Mouse (Mus musculus) MEL (cell line): ENCODE measurements around the gene 4930522L14Rik. TPM values are rescaled to one million over a fixed set of nuclear protein-coding genes. Genes with fewer than 3 reads are reported as not detected.
"Not testable (repeated sequence)": the region's sequence is repeated elsewhere in the genome, so short reads cannot be mapped to it uniquely, and the experiment has no call there.

Experiments
- DNase-seq: peaks from one replicate; pipeline ENCODE4 v3.0.0; 2011; ENCODE audit warnings: low read depth, low spot score
- H3K27ac ChIP-seq: 2 replicates; pipeline ENCODE4 v1.5.1; 2012; ENCODE audit warnings: low read depth, mild to moderate bottlenecking, control low read depth, low read length, moderate library complexity; ENCODE audit not compliant: control insufficient read depth
- H3K27me3 ChIP-seq, 2 experiments: fragments of 150-350 bp in 1 of 2; sonication (generic) in 1 of 2; 2 replicates each; pipeline ENCODE4 v1.6.1; 2012; ENCODE audit warnings: low read length in 2 of 2, mild to moderate bottlenecking in 2 of 2, improper control_type of control experiment in 1 of 2, moderate library complexity in 1 of 2; ENCODE audit not compliant: insufficient read depth in 2 of 2, control insufficient read depth in 1 of 2
- H3K36me3 ChIP-seq, 2 experiments: 2 replicates each; pipeline ENCODE4 v1.6.1; 2012 to 2014; ENCODE audit warnings: low read length in 2 of 2, improper control_type of control experiment in 1 of 2, inconsistent platforms in 1 of 2, mild to moderate bottlenecking in 1 of 2; ENCODE audit not compliant: insufficient read depth in 2 of 2, control insufficient read depth in 1 of 2
- H3K4me1 ChIP-seq, 2 experiments: fragments of 150-350 bp in 1 of 2; sonication (generic) in 1 of 2; 2 replicates each; pipeline ENCODE4 v1.6.1; 2012; ENCODE audit warnings: low read length in 2 of 2, improper control_type of control experiment in 1 of 2, mild to moderate bottlenecking in 1 of 2; ENCODE audit not compliant: insufficient read depth in 2 of 2, control insufficient read depth in 1 of 2
- H3K4me3 ChIP-seq, 2 experiments: fragments of 150-350 bp in 1 of 2; sonication (generic) in 1 of 2; 2 replicates each; pipeline ENCODE4 v1.5.1; 2012; ENCODE audit warnings: low read depth in 2 of 2, low read length in 2 of 2, mild to moderate bottlenecking in 2 of 2, moderate library complexity in 2 of 2, control low read depth in 1 of 2, improper control_type of control experiment in 1 of 2; ENCODE audit not compliant: control insufficient read depth in 1 of 2, insufficient read depth in 1 of 2
- H3K79me2 ChIP-seq: 2 replicates; pipeline ENCODE4 v1.6.1; 2012; ENCODE audit warnings: mild to moderate bottlenecking, low read length, moderate library complexity; ENCODE audit not compliant: control insufficient read depth, poor library complexity, insufficient read depth
- H3K9ac ChIP-seq: 2 replicates; pipeline ENCODE4 v1.6.1; 2012; ENCODE audit warnings: low read depth, mild to moderate bottlenecking, control low read depth, low read length, moderate library complexity; ENCODE audit not compliant: control insufficient read depth, poor library complexity, severe bottlenecking
- H3K9me3 ChIP-seq: fragments of 150-350 bp; sonication (generic); replicated peaks from 2 replicates; pipeline ENCODE4 v1.6.1; 2012; ENCODE audit warnings: mild to moderate bottlenecking, low read length, improper control_type of control experiment, moderate library complexity; ENCODE audit not compliant: insufficient read depth
- polyA plus RNA-seq, 2 experiments: library from polyadenylated mRNA; stranded (reverse) in 1 of 2; unstranded in 1 of 2; fragments of >175 nt in 1 of 2; fragments of >200 nt in 1 of 2; gene quantifications; 2 replicates each; pipeline versions ENCODE4 v1.2.1 to v1.2.4; 2012; ENCODE audit warnings: low replicate concordance in 2 of 2, low read depth in 1 of 2; ENCODE audit not compliant: insufficient read length in 2 of 2, insufficient read depth in 1 of 2, missing spikeins in 1 of 2
- total RNA-seq: library from RNA; depleted of rRNA; stranded (reverse); fragments of 300-350 nt; gene quantifications from 2 replicates; pipeline ENCODE4 v1.2.3, GENCODE M21; 2012; rRNA removed

The 4930522L14Rik gene
- total RNA-seq, result 5.8 and 6.6 TPM in 2 replicates
- 100 to 1,000 TPM in 1 of 2 experiments, 1 to 10 TPM in 1; 2.8 to 172 TPM for polyA plus RNA-seq

DNA sequence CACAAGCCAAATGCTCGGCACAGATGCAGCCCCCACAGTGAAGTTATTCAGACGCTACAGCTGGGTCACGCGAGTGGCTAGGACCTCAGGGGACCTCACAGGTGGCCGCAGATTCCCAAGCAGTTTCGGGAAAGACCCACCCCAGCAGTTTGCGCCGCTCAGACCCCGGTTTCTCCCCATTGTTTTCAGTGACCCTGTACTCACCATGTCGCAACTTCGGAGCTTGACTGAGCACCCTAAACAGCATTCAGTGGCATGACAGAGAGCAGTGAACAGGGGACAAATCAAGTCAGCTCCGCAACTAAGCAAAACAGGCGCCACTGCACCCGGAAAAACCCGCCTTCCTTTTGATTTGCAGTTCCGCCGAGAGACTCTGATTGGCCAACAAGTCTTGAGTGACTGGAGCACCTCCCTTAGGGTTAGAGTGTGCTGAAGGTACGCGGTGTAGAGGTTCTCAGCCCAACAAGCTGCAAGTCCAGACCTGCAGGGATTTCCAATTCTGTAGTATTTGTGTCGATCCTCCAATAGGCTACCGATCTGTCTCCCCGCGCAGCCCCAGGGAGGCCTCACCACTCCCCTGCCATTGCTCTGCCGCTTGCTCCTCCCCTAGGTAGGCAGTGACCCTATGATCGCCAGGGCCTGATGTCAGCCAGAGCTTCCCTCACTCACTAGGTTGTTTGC is at the start of gene 4930522L14Rik:
4930522L14Rik (minus strand) TSS at position 496 of the 681 bp plus-strand sequence.
- H3K4me3 ChIP-seq, result peak within 1 kb of the TSS; percentile 83 to 95
- H3K36me3 ChIP-seq, H3K27me3 ChIP-seq, H3K9me3 ChIP-seq, H3K79me2 ChIP-seq, H3K4me1 ChIP-seq: not testable (repeated sequence)
- peak within 1 kb of the TSS; percentile 75 for H3K9ac ChIP-seq
- peak; percentile 87 for DNase-seq
- peak within 1 kb of the TSS; percentile 52 for H3K27ac ChIP-seq

DNA sequence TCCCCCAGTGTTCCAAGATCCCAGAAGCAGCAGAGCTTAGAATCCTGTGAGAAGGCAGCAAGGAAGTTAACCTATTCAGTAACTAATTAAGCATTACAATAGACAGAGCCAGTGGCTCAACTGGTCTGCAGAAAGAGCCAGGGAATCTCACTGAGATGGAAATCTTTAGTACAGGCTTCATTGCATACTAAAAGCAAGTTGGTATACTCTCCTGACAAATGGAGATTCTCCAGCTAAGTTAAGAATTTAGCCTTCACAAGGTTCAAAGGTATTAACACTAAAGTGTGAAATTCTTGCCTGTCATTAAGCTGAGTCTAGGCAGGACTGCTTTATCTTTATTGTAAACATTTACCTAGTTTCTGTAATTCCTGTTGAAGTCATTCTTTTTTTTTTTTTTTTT is 49.8 kb upstream of the 4930522L14Rik start:
- H3K27me3 ChIP-seq, DNase-seq, H3K9me3 ChIP-seq, H3K36me3 ChIP-seq, H3K9ac ChIP-seq, H3K27ac ChIP-seq, H3K79me2 ChIP-seq, H3K4me1 ChIP-seq, H3K4me3 ChIP-seq: not testable (repeated sequence)

- DNase-seq, H3K79me2 ChIP-seq: not testable (repeated sequence)
Observed at GRCm38 (mm10) chr5:109799948-109800347, 48.3 kb upstream of the 4930522L14Rik start.

DNA sequence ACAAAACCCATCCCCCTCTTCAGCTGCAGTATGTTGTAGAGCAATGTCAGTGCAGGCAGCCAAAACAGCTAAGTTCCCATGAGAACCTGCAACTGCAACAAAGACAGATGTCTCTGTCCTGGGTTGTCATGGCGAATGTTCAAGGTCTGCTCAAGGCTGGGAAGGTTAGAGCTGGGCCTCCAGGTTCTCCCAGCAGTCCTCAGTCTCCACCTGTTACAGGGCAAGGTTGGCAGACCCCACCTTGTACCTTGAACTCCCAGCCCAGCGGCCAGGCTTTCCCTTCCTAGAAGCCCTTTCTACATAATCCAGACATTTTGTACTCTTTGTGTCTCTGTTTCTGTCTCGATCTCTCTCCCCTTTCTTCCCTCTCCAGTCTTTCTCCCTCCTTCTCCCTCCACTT is 45.3 kb upstream of the 4930522L14Rik start:
- H3K27ac ChIP-seq, H3K27me3 ChIP-seq: not testable (repeated sequence)
- peaks cover 11% of the 10 kb centered on the region for H3K79me2 ChIP-seq

More at GRCm38 (mm10) chr5:109799948-109800347, 48.3 kb upstream of the 4930522L14Rik start:
- not testable (repeated sequence) for H3K9ac ChIP-seq, H3K27ac ChIP-seq, H3K9me3 ChIP-seq, H3K36me3 ChIP-seq, H3K4me1 ChIP-seq, H3K4me3 ChIP-seq, H3K27me3 ChIP-seq

More for the DNA sequence above, 45.3 kb upstream of the 4930522L14Rik start:
- not testable (repeated sequence) for H3K9ac ChIP-seq, H3K9me3 ChIP-seq, H3K36me3 ChIP-seq, H3K4me1 ChIP-seq, DNase-seq
- peak overlapping the region in 1 of 2 experiments; percentile 66; a peak in 2 of 4 replicates for H3K4me3 ChIP-seq
